Mouse (Mus musculus) lung, postnatal 36 days (tissue): ENCODE measurements around the gene Tirap.

Experiments
- DNase-seq: peaks from one replicate; pipeline ENCODE4 v3.0.0; 2022; ENCODE audit warnings: mixed read lengths

Tirap gene

DNA sequence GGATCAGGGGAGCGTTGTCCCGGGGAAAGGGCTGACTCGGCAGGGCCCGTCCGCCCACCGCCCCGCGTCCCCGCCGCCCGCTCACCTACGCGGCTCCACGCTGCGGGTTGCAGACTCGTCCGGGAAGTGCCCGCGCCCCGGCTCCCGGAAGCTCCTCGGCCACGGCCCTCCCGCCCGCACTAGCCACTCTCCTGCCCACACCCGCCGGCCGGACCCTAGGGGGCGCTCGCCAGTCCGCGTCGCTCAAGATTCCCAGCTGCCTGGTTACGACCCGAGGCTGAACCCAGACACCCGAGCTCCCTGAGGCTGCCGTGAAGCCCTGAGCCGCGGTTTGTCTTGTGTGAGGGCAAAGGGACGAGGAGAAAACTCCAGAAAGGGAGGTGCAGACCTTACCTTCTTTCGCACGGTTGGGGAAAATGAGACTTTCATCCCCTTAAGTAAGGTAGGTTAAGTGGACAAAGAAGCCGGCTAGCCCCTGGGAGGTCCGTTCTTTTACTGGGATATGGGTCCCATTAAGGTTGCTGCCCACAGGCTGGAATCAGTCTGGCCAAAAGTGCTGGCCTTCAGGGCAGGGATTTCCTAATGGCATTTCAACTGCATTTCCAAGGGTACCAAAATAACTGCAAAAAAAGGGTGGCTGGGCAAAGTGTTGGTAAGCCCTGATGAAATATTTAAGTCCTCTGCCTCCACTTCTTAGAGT lies at the start of gene Tirap, which contains the start of gene Srpr:
TSS of gene Tirap (minus strand) at position 520 of the 700 bp plus-strand sequence.
TSS of gene Srpr (plus strand) at position 404 of the 700 bp plus-strand sequence.
- peak; percentile 95 for DNase-seq

DNA sequence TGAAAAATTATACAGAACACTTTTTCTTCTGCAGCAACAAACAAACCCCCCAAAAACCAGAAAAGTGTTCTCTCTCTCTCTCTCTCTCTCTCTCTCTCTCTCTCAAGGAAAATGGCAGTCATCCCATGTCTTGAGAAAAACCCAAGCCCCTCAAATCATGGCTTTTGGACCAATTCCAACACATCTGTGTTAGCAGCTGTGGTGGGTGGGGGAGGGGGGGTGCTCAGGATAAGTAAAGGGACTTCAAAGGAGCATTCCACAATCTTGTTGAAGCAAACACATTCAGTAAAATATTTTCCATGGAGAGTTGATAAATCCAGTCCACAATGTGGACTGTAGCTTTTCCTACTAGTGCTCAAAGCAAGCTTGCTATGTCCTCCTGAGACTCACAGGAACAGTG lies 49.4 kb upstream of the Tirap start:
- DNase-seq, result no peak

GRCm38 (mm10) chr9:35247405-35247804 lies 47.3 kb upstream of the Tirap start:
- DNase-seq, result no peak

DNA sequence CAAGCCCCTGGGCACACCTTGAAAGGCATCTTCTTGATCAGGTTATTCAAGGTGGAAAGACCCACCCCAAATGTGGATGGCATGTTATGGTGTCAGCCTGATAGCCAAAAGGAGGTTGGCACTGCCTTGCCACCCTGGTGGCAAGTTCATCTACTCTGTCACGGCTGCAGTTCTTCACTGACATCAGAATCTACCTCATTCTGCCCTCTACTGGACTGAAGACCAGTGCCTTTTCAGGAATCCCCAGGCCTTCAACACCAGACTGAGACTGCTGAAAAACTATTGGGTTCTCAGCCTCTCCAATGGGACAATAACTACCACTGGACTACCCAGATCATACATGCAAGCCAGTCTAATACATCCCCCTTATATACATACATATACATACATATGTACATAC lies 39.6 kb upstream of the Tirap start:
- DNase-seq, result peak; percentile 29

DNA sequence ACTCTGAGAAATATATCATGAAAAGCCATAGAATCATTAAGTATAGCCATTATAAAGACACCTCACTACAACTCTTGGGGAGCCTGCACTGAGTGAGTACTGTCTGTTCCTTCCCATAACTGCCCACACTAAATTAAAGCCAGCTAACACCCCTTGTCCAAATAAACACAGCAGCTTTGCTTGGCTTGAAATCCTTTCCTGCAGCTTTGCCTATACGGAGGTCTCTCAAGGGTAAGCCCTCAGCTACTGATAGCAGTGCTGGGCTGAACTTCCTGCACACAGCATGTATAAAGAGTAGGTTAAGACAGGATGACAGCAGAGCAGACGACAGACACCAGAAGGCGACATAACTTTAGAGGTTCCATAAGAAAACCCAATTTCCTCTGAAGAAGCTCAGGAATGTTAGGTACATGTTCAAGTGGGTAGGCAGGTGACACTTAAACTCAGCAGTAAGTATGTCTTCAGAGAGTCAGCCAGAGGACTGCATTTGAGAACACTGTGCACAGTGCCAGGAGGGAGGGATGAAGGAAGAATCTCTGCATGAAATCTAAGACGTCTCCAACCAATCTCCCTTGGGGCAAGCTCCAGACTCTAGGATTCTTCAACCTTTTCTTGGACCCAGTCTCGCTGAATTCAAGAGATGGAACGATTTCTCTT lies 39.0 kb upstream of the Tirap start:
- DNase-seq, result peak; percentile 32

- DNase-seq, result no peak
Measured at GRCm38 (mm10) chr9:35238371-35238770, 38.3 kb upstream of the Tirap start.

GRCm38 (mm10) chr9:35235996-35236395 lies 35.9 kb upstream of the Tirap start:
- no peak for DNase-seq

- no peak for DNase-seq
Measured at GRCm38 (mm10) chr9:35228671-35229070, 28.6 kb upstream of the Tirap start.

- no peak for DNase-seq
Measured at GRCm38 (mm10) chr9:35223466-35223865, 23.4 kb upstream of the Tirap start.

GRCm38 (mm10) chr9:35217963-35218362 lies 17.9 kb upstream of the Tirap start:
- no peak for DNase-seq

DNA sequence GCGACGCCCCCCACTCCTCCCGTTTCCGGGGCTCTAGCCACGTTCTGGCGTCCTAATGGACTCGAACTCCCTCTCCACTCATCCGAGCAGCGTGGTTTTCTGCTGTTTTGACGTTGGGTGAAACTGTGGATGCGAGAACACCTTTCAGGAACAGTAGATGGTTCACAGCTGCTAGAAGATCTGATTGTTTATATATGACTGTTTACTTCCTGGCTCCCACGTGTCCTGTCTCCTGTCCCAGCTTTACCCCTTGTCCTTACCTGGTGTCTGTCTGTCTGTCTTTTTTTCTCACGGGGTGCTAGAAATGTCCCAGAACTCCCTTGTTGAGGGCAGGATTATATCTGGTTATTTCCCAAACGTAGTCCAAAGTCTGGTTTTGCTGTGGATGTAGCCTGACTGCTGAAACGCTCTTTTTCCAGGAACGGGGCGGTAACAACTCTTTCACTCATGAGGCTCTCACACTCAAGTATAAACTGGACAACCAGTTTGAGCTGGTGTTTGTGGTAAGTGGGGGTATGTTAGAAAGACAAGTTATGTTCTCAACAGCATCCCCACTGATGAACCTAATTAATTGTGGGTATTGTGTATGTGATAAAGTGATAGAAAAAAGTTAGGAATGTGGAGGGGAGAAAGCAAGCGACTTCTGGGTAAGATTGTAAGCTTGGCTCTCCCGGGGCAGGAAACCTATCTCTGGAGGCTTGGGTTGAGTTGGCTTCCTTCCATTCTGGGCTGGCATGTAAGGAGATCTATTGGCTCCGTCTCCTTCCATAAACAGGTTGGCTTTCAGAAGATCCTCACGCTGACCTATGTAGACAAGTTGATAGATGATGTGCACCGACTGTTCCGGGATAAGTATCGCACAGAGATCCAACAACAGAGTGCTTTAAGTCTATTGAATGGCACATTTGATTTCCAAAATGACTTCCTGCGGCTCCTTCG lies 11.8 kb upstream of the Tirap start:
- DNase-seq, result no peak

- peak; percentile 100 for DNase-seq
Measured at GRCm38 (mm10) chr9:35210542-35211474, 10.7 kb upstream of the Tirap start, which contains the start of gene Foxred1. Foxred1 (minus strand) TSS chr9:35211055.

- DNase-seq, result no peak
Measured at GRCm38 (mm10) chr9:35204421-35204820, 4.3 kb upstream of the Tirap start.

GRCm38 (mm10) chr9:35203536-35203935 lies 3.4 kb upstream of the Tirap start:
- peak; percentile 20 for DNase-seq

GRCm38 (mm10) chr9:35200529-35201060 lies 504 bp upstream of the Tirap start:
- no peak for DNase-seq

- DNase-seq, result no peak
Measured at GRCm38 (mm10) chr9:35198945-35199771, 933 bp downstream of the Tirap start.

- no peak for DNase-seq
Measured at GRCm38 (mm10) chr9:35198351-35198750, 1.7 kb downstream of the Tirap start.

DNA sequence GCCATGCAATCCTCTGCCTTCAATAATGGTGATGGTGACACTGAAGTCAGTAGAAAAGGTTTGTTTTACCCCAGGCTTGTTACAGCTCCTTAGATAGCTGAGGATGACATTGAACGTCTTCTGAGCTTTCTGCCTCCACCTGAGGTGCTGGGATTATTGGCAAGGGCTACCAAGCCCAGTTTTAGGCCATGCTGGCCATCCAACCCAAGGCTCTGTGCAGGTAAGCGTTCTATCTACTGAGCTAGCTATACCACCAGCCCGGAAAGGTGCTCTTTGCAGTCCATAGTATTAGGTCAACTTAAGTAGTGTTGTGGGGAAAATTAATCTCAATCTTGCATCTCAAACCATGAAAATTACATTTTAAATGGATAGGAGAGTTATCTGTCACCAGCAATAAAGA lies 2.5 kb downstream of the Tirap start:
- no peak for DNase-seq

GRCm38 (mm10) chr9:35194048-35194447 lies 6.0 kb downstream of the Tirap start:
- no peak for DNase-seq

DNA sequence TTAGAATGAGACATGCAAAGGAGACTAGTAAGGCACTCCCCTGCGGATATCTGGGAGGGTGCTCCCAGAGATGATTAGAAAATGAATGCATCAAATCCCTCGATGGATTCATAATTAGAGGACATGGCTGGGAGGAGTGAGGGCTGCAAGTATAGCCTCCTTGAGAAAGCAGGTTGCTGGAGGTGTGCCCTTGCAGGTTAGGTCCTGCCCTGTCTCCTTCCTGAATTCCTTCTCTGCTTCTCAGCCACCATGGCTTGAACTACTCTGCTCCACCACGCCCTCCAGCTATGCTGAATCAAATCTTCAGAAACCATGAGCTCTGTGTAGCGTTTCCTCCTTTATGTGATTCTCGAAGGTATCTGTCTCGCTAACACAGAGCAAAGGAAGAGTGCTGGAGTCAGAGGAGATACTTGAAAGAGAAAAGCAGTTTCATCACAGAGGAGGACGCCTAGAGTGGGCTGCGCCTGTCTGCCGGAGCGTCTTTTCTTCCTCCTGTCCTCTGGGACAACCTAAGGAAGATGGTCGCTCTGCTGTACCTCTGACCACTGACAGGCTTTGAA lies 7.0 kb downstream of the Tirap start:
- no peak for DNase-seq

GRCm38 (mm10) chr9:35188700-35189099 lies 11.4 kb downstream of the Tirap start:
- DNase-seq, result peak; percentile 67
